Mouse (Mus musculus) limb, embryonic 15.5 days (tissue): ENCODE measurements around the gene Mon1b. TPM values are rescaled to one million over a fixed set of nuclear protein-coding genes. Genes with fewer than 3 reads are reported as not detected.

Experiments used
- ATAC-seq: fragments of 200-750 bp; cut with Nextera tagmentation; 2 replicates; pipeline ENCODE4 v1.8.0; 2017; ENCODE audit warnings: low read depth, moderate TSS enrichment; ENCODE audit not compliant: insufficient number of reproducible peaks, low FRiP score, low TSS enrichment
- H3K27ac ChIP-seq: fragments of 300-500 bp; sonication (generic); 2 replicates; pipeline ENCODE4 v1.5.1; 2015; ENCODE audit warnings: moderate library complexity, mild to moderate bottlenecking, inconsistent platforms
- H3K27me3 ChIP-seq: fragments of 300-500 bp; sonication (generic); 2 replicates; pipeline ENCODE4 v1.6.1; 2015; ENCODE audit warnings: inconsistent platforms
- H3K36me3 ChIP-seq: fragments of 300-500 bp; sonication (generic); 2 replicates; pipeline ENCODE4 v1.6.1; 2015; ENCODE audit warnings: inconsistent platforms
- H3K4me1 ChIP-seq: fragments of 300-500 bp; sonication (generic); 2 replicates; pipeline ENCODE4 v1.6.1; 2015; ENCODE audit warnings: inconsistent platforms
- H3K4me2 ChIP-seq: fragments of 300-500 bp; sonication (generic); 2 replicates; pipeline ENCODE4 v1.6.1; 2015; ENCODE audit warnings: mild to moderate bottlenecking, inconsistent platforms
- H3K4me3 ChIP-seq: fragments of 300-500 bp; sonication (generic); 2 replicates; pipeline ENCODE4 v1.5.1; 2015; ENCODE audit warnings: mild to moderate bottlenecking, inconsistent platforms
- H3K9ac ChIP-seq: fragments of 300-500 bp; sonication (generic); 2 replicates; pipeline ENCODE4 v1.6.1; 2015; ENCODE audit warnings: inconsistent platforms
- H3K9me3 ChIP-seq: fragments of 300-500 bp; sonication (generic); 2 replicates; pipeline ENCODE4 v1.6.1; 2016; ENCODE audit warnings: inconsistent platforms
- WGBS: fragments of 180-500 bp; shearing (Covaris S2); methylation state at CpG from one replicate; pipeline ENCODE4 v1.1.7; 2015; 5-methylcytosine and 5-hydroxymethylcytosine counted together
- polyA plus RNA-seq: library from polyadenylated mRNA; unstranded; fragments of >200 nt; fragmentation: Nextera tagmentation; extraction: Ambion mirVana; gene quantifications from 2 replicates; pipeline ENCODE4 v1.2.1, GENCODE M21; 2015

Mon1b gene
- 7.9 and 8.2 TPM in 2 replicates for polyA plus RNA-seq

DNA sequence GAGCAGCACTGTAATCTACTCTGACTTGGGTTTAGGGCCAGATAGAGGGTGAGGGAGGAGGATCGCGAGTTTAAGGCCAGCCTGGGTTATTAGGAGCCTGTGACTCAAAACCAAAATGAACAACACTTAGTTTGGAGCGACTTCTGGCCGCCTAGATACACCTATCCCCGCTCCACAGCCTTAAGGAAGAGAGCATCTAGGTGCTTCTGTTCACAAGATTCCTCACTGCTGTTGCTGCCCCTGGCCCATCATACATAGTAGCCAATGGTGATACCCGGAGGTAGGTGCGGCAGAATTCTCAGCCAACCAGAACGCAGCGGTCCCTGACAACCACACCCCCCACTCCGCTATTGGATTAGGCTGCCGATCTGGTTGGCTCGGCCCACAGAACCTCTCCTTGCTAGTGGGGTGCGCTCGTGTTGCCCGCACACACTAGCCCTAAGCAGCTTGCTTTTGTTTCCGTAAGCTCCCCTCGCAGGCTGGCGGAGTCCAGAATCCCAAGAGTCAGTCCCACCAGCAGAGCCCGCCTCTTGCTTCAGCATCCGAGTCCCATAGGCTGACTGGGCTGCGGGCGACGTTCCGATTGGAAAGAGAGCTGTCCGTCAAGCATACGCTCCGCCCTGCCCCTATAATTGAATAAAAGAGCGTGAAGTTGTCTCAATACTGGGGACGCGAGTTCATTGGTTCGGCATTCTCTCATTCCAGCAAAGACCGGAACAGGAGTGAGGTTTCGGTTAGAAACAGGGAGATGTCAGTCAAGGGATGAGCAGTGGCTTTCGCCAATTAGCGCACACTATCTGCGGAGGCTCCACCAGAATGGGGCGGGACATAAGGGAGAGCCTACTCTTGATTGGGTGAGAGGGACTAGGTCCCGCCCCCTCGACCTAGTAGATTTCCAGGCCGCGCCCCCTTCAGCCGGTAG, at the start of gene Mon1b:
Mon1b (plus strand) TSS at position 918 of the 922 bp plus-strand sequence.
- Histone ChIP-seq H3K9me3 (no peaks in the 10 kb centered on the region), H3K4me3 (peak within 1 kb of the TSS; percentile 84), H3K36me3 (peaks cover 22% of the 10 kb centered on the region), H3K4me2 (peak within 1 kb of the TSS; percentile 94), H3K9ac (peak within 1 kb of the TSS; percentile 66), H3K27me3 (no peaks in the 10 kb centered on the region), H3K27ac (peak within 1 kb of the TSS; percentile 96), H3K4me1 (peaks cover 16% of the 10 kb centered on the region)
- peak; percentile 98 for ATAC-seq
- under 1% methylated on average over 42 of the region's 42 CpGs for WGBS

GRCm38 (mm10) chr8:113598401-113598800, 37.0 kb upstream of the Mon1b start:
- Histone ChIP-seq H3K27ac (no peak overlapping the region), H3K9ac (no peak overlapping the region), H3K4me3 (no peak overlapping the region), H3K4me2 (no peak overlapping the region), H3K4me1 (no peaks in the 10 kb centered on the region), H3K36me3 (no peaks in the 10 kb centered on the region), H3K27me3 (no peaks in the 10 kb centered on the region), H3K9me3 (no peaks in the 10 kb centered on the region)
- no peak for ATAC-seq
- 64% methylated on average over 3 of the region's 3 CpGs for WGBS

DNA sequence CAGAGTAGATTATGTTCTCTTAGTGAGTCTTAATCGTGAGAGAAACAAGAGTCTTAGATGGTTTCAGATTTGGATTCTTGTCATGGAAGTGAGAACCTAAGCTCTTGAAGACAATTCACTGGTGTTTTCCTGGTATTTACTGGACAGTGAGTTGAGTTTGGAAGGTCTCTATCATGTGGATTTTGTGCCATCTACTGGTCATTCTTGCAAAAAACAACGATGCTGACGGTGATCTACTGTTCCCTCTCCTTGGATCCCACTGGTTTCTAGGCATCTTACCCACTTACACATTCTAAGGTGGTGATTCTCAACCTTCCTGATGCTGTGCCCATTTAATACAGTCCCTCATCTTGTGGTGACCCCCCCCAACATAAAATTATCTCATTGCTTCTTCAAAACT, 2.8 kb upstream of the Mon1b start:
- Histone ChIP-seq H3K36me3 (no peaks in the 10 kb centered on the region), H3K27me3 (no peaks in the 10 kb centered on the region), H3K4me1 (peaks cover 16% of the 10 kb centered on the region), H3K4me2 (no peak overlapping the region), H3K27ac (no peak overlapping the region), H3K4me3 (no peak overlapping the region), H3K9ac (no peak overlapping the region), H3K9me3 (no peaks in the 10 kb centered on the region)
- ATAC-seq = no peak
- WGBS = 10% methylated on average over 3 of the region's 3 CpGs

DNA sequence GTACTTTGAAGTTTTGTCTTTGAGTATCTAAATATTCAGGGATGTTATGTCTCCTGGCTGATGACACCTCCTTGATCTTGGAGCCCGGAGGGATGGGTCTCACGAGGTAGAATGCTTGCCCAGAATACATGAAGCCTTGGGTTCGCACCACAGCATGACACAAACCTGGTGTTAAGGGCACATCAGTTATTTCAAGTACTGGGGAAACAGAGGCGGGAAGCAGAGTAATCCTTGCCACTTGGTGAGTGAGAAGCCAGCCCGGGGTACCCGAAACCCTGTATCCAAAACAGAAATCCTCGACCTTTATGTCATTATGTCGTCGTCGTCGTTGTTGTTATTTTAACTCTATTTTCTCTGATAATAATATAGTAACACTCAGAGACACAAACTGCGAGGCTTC, 1.2 kb upstream of the Mon1b start:
- H3K9ac ChIP-seq = no peak overlapping the region
- H3K4me1 ChIP-seq = peaks cover 16% of the 10 kb centered on the region
- no peak overlapping the region for H3K27ac ChIP-seq
- peak overlapping the region; percentile 84 for H3K4me3 ChIP-seq
- no peak for ATAC-seq
- no peaks in the 10 kb centered on the region for H3K9me3 ChIP-seq
- H3K36me3 ChIP-seq = peaks cover 14% of the 10 kb centered on the region
- 25% methylated on average over 12 of the region's 12 CpGs for WGBS
- peak overlapping the region; percentile 94 for H3K4me2 ChIP-seq
- no peaks in the 10 kb centered on the region for H3K27me3 ChIP-seq

DNA sequence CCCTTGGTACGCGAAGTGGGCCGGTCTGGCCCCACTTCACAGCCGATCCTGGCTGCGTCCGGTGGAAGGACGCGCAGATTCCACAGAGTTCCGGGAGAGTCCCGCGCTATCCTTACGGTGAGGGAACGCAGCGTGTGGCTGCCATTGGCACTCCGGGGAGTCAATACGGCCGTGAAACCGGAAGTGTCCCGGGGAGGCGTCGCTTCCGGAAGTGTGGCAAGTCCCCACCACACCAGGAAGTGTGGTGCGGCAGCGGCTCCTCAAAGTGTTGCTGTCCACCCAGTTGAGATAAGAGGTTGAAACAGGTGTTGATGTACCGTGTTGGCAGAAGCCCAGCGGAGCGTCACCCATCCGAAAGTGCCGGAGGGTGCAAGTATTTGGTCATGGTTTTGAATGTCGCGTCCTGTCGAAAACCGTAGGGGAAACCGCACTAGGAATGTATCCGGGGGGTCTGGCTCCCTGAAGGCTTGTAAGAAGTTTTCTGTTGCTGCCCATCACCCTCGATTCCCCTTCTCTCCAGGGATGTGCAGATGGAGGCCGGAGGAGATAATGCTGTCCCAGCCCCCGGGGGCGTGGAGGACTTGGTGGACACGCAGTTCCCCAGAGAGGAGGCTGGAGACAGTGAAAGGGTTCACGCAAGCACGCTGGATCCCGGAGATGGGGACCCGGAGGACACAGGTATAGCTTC, 349 bp downstream of the Mon1b start:
- Histone ChIP-seq H3K9ac (peak overlapping the region; percentile 66), H3K4me3 (peak overlapping the region; percentile 84), H3K27ac (peak overlapping the region; percentile 96), H3K4me2 (peak overlapping the region; percentile 94), H3K36me3 (peaks cover 27% of the 10 kb centered on the region), H3K4me1 (peaks cover 16% of the 10 kb centered on the region), H3K27me3 (no peaks in the 10 kb centered on the region), H3K9me3 (no peaks in the 10 kb centered on the region)
- peak; percentile 77 for ATAC-seq
- WGBS = under 1% methylated on average over 44 of the region's 44 CpGs

GRCm38 (mm10) chr8:113636280-113636628, 867 bp downstream of the Mon1b start:
- Histone ChIP-seq H3K4me2 (peak overlapping the region; percentile 94), H3K9ac (peak overlapping the region; percentile 66), H3K4me1 (peaks cover 16% of the 10 kb centered on the region), H3K27ac (no peak overlapping the region), H3K36me3 (peaks cover 31% of the 10 kb centered on the region), H3K4me3 (peak overlapping the region; percentile 84), H3K9me3 (no peaks in the 10 kb centered on the region), H3K27me3 (no peaks in the 10 kb centered on the region)
- 44% methylated on average over 5 of the region's 5 CpGs for WGBS
- ATAC-seq = no peak

- Histone ChIP-seq H3K27me3 (no peaks in the 10 kb centered on the region), H3K36me3 (peaks cover 47% of the 10 kb centered on the region)
- no peak for ATAC-seq
Observed at GRCm38 (mm10) chr8:113640357-113640756, 5.0 kb downstream of the Mon1b start.

DNA sequence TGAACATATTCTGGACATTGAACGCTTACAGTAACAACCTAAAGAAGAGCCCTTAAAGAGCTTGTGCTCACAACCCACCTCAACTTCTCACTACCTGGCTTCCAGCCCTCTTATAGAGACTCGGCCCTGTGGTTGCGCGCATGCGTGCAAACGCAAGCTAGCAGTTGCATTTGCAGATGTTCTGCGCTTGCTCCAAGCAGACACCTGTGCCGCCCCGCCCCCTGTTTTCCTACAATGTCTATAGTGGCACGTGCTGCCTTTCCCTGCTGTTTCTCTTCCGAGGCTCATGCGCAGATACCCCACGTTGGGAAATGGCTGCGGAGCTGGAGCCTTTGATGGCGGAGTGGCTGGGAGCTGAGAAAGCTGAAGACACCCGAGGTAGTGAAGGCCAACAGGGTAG, 7.5 kb downstream of the Mon1b start, which contains the start of gene Syce1l:
Syce1l (plus strand) TSS at position 288 of the 400 bp plus-strand sequence.
- no peak within 1 kb of the TSS for H3K9ac ChIP-seq
- 92% methylated on average over 16 of the region's 16 CpGs for WGBS
- H3K9me3 ChIP-seq = no peaks in the 10 kb centered on the region
- no peaks in the 10 kb centered on the region for H3K27me3 ChIP-seq
- H3K36me3 ChIP-seq = peaks cover 45% of the 10 kb centered on the region
- no peak for ATAC-seq
- H3K27ac ChIP-seq = no peak within 1 kb of the TSS
- H3K4me3 ChIP-seq = no peak within 1 kb of the TSS
- no peaks in the 10 kb centered on the region for H3K4me1 ChIP-seq
- H3K4me2 ChIP-seq = no peak within 1 kb of the TSS

More at GRCm38 (mm10) chr8:113640357-113640756, 5.0 kb downstream of the Mon1b start:
- H3K4me2 ChIP-seq = no peak overlapping the region
- WGBS = 82% methylated on average over 8 of the region's 8 CpGs
- H3K27ac ChIP-seq = no peak overlapping the region
- H3K9ac ChIP-seq = no peak overlapping the region
- no peaks in the 10 kb centered on the region for H3K9me3 ChIP-seq
- H3K4me3 ChIP-seq = no peak overlapping the region
- peaks cover 10% of the 10 kb centered on the region for H3K4me1 ChIP-seq

GRCm38 (mm10) chr8:113643479-113644210, 8.3 kb downstream of the Mon1b start:
- ATAC-seq = no peak
- H3K4me3 ChIP-seq = no peak overlapping the region
- H3K9me3 ChIP-seq = no peaks in the 10 kb centered on the region
- H3K9ac ChIP-seq = no peak overlapping the region
- no peaks in the 10 kb centered on the region for H3K4me1 ChIP-seq
- H3K36me3 ChIP-seq = peaks cover 38% of the 10 kb centered on the region
- no peaks in the 10 kb centered on the region for H3K27me3 ChIP-seq
- whole genome bisulfite sequencing = 79% methylated on average over 8 of the region's 8 CpGs
- no peak overlapping the region for H3K4me2 ChIP-seq
- H3K27ac ChIP-seq = no peak overlapping the region

DNA sequence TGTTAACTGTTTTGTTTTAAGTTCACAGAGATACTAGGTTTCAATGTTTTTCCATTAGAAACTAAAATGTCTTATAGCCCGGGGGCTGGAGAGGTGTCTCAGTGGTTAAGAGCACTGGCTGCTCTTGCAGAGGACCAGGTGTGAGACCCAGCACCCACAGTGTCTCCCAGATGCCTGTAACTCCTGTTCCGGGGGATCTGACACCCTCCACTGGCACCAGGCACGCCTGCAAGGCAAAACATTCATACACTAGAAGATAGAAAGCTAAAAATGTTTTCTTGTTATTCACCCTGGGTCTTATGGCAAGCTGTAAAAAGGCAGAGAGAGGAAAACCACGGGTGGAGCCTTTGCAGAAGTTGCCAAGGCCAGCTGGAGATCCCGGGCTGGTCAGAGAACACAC, 9.8 kb downstream of the Mon1b start:
- Histone ChIP-seq H3K27ac (no peak overlapping the region), H3K9ac (no peak overlapping the region), H3K27me3 (no peaks in the 10 kb centered on the region), H3K4me1 (no peaks in the 10 kb centered on the region), H3K9me3 (no peaks in the 10 kb centered on the region), H3K4me2 (no peak overlapping the region), H3K36me3 (peaks cover 25% of the 10 kb centered on the region), H3K4me3 (no peak overlapping the region)
- WGBS = 54% methylated on average over 5 of the region's 5 CpGs
- ATAC-seq = no peak

- Histone ChIP-seq H3K4me3 (no peak overlapping the region), H3K27ac (no peak overlapping the region), H3K36me3 (no peaks in the 10 kb centered on the region), H3K4me1 (no peaks in the 10 kb centered on the region), H3K4me2 (no peak overlapping the region), H3K9me3 (no peaks in the 10 kb centered on the region), H3K27me3 (peaks cover 17% of the 10 kb centered on the region), H3K9ac (no peak overlapping the region)
- 84% methylated on average over 12 of the region's 12 CpGs for WGBS
- no peak for ATAC-seq
Observed at GRCm38 (mm10) chr8:113652450-113652849, 17.1 kb downstream of the Mon1b start.
